ENCODE assay signal across 13 mouse cellular contexts in the genomic region with DNA sequence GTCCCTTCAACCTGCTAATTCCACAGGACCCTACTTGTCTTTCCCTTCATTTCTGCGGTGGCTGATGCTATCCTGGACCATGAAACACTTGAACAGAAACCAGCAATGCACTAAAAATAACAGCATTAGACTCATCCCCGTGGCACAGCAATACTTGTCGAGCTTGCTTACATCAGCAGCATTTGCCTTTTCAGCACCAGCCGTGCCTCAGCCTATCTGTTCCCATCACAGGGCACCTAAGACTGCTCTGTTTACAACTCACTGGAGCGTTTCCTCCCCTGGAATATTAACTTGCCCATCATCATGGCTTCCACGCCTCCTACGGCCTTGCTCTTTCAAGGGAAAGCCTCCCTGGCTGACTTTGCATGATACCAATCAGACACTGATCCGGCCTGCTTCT.
DNase-seq lines count a peak whose midpoint lies in the region; ATAC-seq lines count a peak whose summit lies in the region.
"Had no signal": no experiment of that assay in that cellular context is flagged by ENCODE, and none has a peak within 500 bp of the region (broad histone marks: within the 10 kb centered on the region; RNA-seq: fewer than 3 reads in every experiment).

No protein-coding gene starts in this region.

- intact Hi-C loops in heart, postnatal 25 days (cut with DNase I), result no loop called here

- peak overlapping the region; percentile 48 for H3K4me2 ChIP-seq in heart, embryonic 11.5 days
- H3K4me2 ChIP-seq in midbrain, embryonic 13.5 days (replicated peaks), result no peak overlapping the region
- H3K4me2 ChIP-seq: liver, embryonic 13.5 days; neural tube, embryonic 12.5 days had no signal

- no peak overlapping the region for H3K9ac ChIP-seq in heart, embryonic 11.5 days (ENCODE audit: low read depth, low read length)
- no peak overlapping the region for H3K9ac ChIP-seq in midbrain, embryonic 13.5 days (replicated peaks)
- H3K9ac ChIP-seq: liver, embryonic 13.5 days; neural tube, embryonic 12.5 days had no signal

- no peaks in the 10 kb centered on the region for H3K9me3 ChIP-seq in heart, embryonic 11.5 days (replicated peaks; ENCODE audit: control insufficient read depth, low read length)
- no peaks in the 10 kb centered on the region for H3K9me3 ChIP-seq in midbrain, embryonic 13.5 days
- peaks cover 8% of the 10 kb centered on the region; the same call in 1 of the 2 replicates for H3K9me3 ChIP-seq in midbrain, embryonic 10.5 days (replicated peaks)
- H3K9me3 ChIP-seq: liver, embryonic 13.5 days; neural tube, embryonic 12.5 days had no signal

- ATAC-seq in heart, embryonic 11.5 days (replicated peaks; ENCODE audit: insufficient number of reproducible peaks, low FRiP score, low TSS enrichment), result no peak
- ATAC-seq in midbrain, embryonic 13.5 days, result no peak
- no peak for ATAC-seq in megakaryocyte progenitor cell, adult 5-6 weeks (replicated peaks; ENCODE audit: poor library complexity)
- ATAC-seq: activated CD4-positive, CD25-positive, alpha-beta regulatory T cell, adult 4 months; forebrain, embryonic 14.5 days; hindbrain, embryonic 16.5 days had no signal

- H3K4me3 ChIP-seq in heart, embryonic 11.5 days (ENCODE audit: low read depth, low read length), result no peak overlapping the region
- no peak overlapping the region for H3K4me3 ChIP-seq in midbrain, embryonic 13.5 days (replicated peaks)
- no peak overlapping the region for H3K4me3 ChIP-seq in midbrain, embryonic 10.5 days
- H3K4me3 ChIP-seq: liver, embryonic 13.5 days; neural tube, embryonic 12.5 days had no signal

- peaks cover 49% of the 10 kb centered on the region for H3K4me1 ChIP-seq in heart, embryonic 11.5 days (ENCODE audit: control insufficient read depth, insufficient read depth, low read length)
- H3K4me1 ChIP-seq in midbrain, embryonic 13.5 days (replicated peaks), result peaks cover 60% of the 10 kb centered on the region
- H3K4me1 ChIP-seq in midbrain, embryonic 10.5 days, result peaks cover 52% of the 10 kb centered on the region

- no peaks in the 10 kb centered on the region for H3K27me3 ChIP-seq in heart, embryonic 11.5 days (ENCODE audit: control insufficient read depth, insufficient read depth, low read length)
- no peaks in the 10 kb centered on the region for H3K27me3 ChIP-seq in midbrain, embryonic 13.5 days
- no peaks in the 10 kb centered on the region for H3K27me3 ChIP-seq in midbrain, embryonic 10.5 days (ENCODE audit: low read depth, poor library complexity, severe bottlenecking)
- H3K27me3 ChIP-seq: liver, embryonic 13.5 days; neural tube, embryonic 12.5 days had no signal

- 37% methylated on average over 8 of the region's 8 CpGs for WGBS in heart, embryonic 11.5 days (ENCODE audit: insufficient replicate concordance)
- 68% methylated on average over 8 of the region's 8 CpGs for WGBS in midbrain, embryonic 13.5 days
- WGBS in midbrain, embryonic 10.5 days, result 79% methylated on average over 8 of the region's 8 CpGs

- no peak for DNase-seq in heart, postnatal 25 days (ENCODE audit: low spot score)
- DNase-seq in midbrain, embryonic 10.5 days (ENCODE audit: low spot score), result no peak
- peak; percentile 54 for DNase-seq in kidney, adult 18-20 months
- peak; percentile 61 for DNase-seq in kidney, postnatal 14 days
- DNase-seq in spleen, adult 18-20 months, result no peak
- DNase-seq: liver, embryonic 13.5 days had no signal

- no peaks in the 10 kb centered on the region for H3K36me3 ChIP-seq in heart, embryonic 11.5 days (ENCODE audit: control insufficient read depth, insufficient read depth, low read length)
- H3K36me3 ChIP-seq in midbrain, embryonic 13.5 days, result peaks cover 29% of the 10 kb centered on the region
- peaks cover 69% of the 10 kb centered on the region for H3K36me3 ChIP-seq in midbrain, embryonic 10.5 days

- peak overlapping the region; percentile 42; the same call in 1 of the 2 replicates for H3K27ac ChIP-seq in heart, embryonic 11.5 days (ENCODE audit: low read depth, low read length)
- H3K27ac ChIP-seq in midbrain, embryonic 13.5 days, result 0 out of 2 replicates have a peak overlapping the region, but pooled peaks have one; percentile 32
- H3K27ac ChIP-seq in midbrain, embryonic 10.5 days (replicated peaks), result no peak overlapping the region
- H3K27ac ChIP-seq: liver, embryonic 13.5 days; neural tube, embryonic 12.5 days had no signal

Comparison
In these comparisons a context has a peak if more than half of its experiments do, and no peak if none do; other contexts are left out.
1. DNase-seq: peak in kidney, adult 18-20 months (single experiment) and kidney, postnatal 14 days (single experiment); none in heart, postnatal 25 days (single experiment), midbrain, embryonic 10.5 days (single experiment) and spleen, adult 18-20 months (0 of 2).